Mouse (Mus musculus) embryo, embryonic 10 days (tissue): Measurements from ENCODE around the gene Frs2.

Experiments used
- DNase-seq: peaks from one replicate; pipeline ENCODE4 v3.0.0-alpha.2; 2015; ENCODE audit warnings: low spot score

The Frs2 gene

GRCm38 (mm10) chr10:117103854-117104598 lies 44.3 kb downstream of the Frs2 start:
- DNase-seq = no peak

DNA sequence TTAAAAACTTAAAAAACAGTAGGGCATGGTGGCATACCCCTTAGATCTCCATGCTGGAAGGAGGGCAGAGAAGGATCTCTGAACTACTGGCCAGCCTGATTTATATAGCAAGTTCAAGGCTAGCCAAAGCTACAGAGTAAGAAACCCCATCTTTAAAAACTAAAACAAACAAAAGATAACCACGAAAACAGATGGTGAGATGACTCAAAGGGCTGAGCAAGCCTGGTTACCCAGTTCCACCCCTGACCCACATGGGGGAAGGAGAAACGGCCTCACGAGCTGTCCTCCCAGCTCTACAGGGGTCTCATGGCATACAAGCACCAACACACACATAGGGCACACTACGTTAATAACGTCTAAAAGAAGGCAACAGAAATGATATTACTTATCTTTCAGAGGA lies 48.2 kb downstream of the Frs2 start:
- DNase-seq = no peak

- DNase-seq = no peak
These were observed 51.1 kb downstream of the Frs2 start for GRCm38 (mm10) chr10:117097116-117097698.

- no peak for DNase-seq
These were observed 52.2 kb downstream of the Frs2 start for GRCm38 (mm10) chr10:117096096-117096495.

DNA sequence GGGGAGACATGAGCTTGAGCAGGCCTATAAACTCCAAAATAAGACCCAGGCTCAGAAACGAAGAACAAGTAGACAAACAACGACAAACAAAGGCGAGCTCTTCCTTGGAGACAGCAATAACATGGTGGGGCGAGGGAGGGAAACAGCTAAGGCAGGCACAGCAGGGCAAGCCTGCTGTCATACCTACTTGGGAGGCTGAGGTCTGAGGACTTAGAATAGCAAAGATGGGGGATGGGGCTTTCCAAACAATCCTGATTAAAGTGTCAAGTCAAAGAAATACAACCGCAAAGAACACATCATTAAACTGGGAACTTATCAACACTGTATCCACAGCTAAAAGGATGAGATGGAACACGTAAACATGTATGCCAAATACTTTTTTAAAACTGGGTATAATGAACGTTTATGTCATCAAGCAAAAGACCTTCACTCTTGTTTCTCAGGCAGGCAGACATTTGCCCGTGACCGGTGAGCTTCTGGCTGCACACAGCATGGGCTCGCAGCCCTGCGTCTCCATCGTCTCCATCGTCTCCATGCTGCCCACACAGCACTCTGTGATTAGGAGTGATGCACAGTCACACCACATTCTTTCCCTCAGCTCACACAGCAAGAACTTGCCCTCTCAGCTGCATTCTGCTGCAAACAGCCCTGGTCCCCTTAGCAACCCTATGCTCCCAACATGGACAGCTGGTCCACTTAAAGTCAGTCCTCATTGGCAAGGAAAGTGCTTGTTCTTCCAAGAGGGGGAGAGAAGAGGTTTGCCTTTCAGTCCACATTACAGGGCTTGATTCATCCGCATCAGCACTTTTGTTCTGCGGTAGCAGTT lies 53.6 kb downstream of the Frs2 start:
- peak; percentile 78 for DNase-seq

- DNase-seq = no peak
These were observed 58.7 kb downstream of the Frs2 start for GRCm38 (mm10) chr10:117089628-117090027.

- DNase-seq = no peak
These were observed 66.4 kb downstream of the Frs2 start for GRCm38 (mm10) chr10:117081914-117082359.

GRCm38 (mm10) chr10:117081326-117081725 lies 67.0 kb downstream of the Frs2 start:
- DNase-seq = no peak

DNA sequence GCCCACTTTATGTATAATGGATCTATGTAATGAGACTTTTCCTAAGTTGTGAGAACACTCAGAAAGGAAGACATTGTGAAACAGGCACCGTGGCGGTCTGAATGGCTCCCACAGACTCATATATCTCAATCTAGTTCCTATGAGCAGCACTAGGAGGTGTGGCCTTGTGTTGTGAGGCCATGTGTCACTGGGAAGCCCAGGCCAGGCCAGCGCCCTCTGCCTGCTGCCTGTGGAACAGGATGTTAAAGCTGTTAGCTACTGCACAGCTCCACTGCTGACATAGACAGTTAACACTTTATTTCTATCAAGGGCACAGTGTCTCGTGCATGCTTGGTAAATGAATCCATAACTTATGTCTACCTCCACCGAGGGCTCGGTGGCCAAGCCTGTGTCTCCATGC lies 70.0 kb downstream of the Frs2 start:
- DNase-seq = peak; percentile 70

DNA sequence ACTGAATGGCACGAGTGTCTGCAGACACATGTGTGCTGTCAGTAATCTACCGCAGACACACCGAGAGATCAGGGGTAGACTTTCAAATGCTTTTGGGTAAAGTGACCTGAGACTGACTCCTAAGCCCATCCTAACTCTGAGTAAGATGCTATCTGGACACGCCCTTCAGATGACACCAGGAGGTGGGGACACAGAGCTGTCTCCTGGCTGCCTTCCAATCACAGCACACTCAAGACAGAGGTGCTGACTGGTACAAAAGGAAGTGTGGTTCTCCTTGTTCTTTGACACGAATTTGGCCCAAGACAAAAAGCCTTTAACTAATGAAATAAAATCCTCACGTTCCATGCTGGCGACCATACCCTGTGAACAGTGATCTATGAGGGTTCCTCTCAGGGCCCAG lies 75.2 kb downstream of the Frs2 start:
- DNase-seq = no peak

DNA sequence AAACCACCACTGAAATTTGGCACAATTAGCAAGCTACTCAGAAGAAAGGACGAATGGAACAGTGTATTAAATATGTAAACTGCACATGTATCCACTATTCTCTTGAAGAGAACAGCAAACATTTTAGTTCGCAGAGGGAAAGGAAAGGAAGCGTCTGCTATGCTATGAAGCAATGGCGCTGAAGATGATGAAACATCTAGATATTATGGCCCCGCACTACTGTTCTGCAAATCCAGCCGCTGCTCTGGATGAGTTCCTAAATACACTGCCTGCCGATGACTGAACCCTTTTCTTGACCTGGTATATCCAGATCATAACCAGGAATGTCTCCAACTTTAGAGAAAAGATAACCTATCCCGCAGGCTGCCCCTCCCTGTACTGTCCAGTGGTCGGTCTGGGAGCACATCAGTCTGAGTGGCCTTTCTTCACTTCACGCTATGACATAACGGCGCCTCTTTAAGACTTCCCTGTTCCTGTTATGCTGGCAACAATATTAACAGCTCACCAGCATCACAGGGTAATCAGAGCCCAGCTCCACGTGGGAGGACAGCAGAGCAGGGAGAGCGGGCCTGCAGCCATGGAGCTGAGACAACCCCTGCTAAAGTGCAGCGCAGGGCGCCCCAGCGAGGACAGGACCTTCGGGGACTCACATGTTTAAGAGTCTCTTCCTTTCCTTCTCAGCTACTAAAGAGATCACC lies 76.0 kb downstream of the Frs2 start:
- no peak for DNase-seq

GRCm38 (mm10) chr10:117069109-117069508 lies 79.2 kb downstream of the Frs2 start:
- DNase-seq = no peak

GRCm38 (mm10) chr10:117064076-117064475 lies 84.3 kb downstream of the Frs2 start:
- no peak for DNase-seq

- peak; percentile 95 for DNase-seq
These were observed 84.9 kb downstream of the Frs2 start, which contains the start of gene Cct2 for GRCm38 (mm10) chr10:117063254-117064021. Cct2 (minus strand) TSS chr10:117063814.

GRCm38 (mm10) chr10:117062894-117063253 lies 85.5 kb downstream of the Frs2 start:
- no peak for DNase-seq

DNA sequence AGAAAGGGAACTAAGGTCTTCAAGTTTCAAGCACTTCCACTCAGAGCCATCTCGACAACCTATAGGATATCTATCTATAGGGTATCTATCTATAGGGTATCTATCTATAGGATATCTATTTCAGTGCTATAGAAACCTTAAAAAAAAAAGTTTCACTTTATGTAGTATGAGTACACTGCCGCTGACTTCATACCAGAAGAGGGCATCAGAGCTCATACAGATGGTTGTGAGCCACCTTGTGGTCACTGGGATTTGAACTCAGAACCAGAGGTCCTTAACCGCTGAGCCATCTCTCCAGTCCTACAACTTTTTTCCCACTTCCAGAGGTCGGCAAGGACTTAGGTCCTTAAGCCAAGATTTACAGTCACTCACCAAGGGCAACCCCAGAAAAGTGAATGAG lies 92.7 kb downstream of the Frs2 start:
- DNase-seq = no peak

GRCm38 (mm10) chr10:117049961-117050597 lies 98.3 kb downstream of the Frs2 start:
- DNase-seq = no peak

- DNase-seq = no peak
These were observed 99.1 kb downstream of the Frs2 start for GRCm38 (mm10) chr10:117049253-117049652.

GRCm38 (mm10) chr10:117045175-117046056 lies 102.9 kb downstream of the Frs2 start, which contains the start of gene Lrrc10:
Lrrc10 (plus strand) TSS chr10:117045341.
- DNase-seq = peak; percentile 41
